Mouse (Mus musculus): ENCODE data around the gene Arhgap9. TPM values are rescaled to one million over a fixed set of nuclear protein-coding genes. Genes with fewer than 3 reads are reported as not detected.
"Not testable (repeated sequence)": the region's sequence is repeated elsewhere in the genome, so short reads cannot be mapped to it uniquely, and the experiment has no call there.

Arhgap9 gene
- total RNA-seq, 2 experiments from 2014 or later = 0.46 to 0.83 TPM

DNA sequence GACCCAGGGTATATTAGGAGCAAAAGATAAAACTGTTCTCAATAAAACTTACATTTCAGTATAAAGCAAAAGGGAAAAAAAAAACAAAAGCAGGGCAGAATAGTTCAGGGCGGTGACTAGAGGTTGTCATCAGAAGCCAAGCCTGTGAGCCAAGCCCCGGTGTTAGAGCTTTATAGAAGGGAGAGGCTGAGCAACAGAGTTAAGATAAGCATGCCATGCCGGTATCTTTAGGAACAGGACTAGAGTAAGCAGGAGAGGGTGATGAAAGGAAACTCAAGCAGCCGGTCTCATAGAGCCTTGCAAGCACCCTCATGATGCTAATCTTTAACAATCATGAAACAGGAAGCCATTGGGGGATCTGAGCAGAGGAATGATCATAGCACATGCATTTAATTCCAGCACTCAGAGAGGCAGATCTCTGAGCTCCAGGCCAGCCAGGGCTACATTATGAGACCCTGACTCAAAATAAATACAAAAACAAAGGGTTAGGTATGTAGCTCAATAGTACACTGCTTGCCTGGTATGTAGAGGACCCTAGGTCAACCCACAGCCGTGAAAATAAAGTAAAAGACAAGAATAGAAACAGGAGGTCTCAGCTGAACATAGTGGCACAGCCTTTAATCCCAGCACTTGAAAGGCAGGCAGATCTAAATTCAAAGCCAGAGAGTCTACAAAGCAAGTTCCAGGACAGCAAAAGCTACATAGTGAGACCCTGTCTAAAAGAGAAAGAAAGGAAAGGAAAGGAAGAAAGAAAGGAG, 29.7 kb upstream of the Arhgap9 start:
- no peak for DNase-seq (ENCODE audit: low spot score)

DNA sequence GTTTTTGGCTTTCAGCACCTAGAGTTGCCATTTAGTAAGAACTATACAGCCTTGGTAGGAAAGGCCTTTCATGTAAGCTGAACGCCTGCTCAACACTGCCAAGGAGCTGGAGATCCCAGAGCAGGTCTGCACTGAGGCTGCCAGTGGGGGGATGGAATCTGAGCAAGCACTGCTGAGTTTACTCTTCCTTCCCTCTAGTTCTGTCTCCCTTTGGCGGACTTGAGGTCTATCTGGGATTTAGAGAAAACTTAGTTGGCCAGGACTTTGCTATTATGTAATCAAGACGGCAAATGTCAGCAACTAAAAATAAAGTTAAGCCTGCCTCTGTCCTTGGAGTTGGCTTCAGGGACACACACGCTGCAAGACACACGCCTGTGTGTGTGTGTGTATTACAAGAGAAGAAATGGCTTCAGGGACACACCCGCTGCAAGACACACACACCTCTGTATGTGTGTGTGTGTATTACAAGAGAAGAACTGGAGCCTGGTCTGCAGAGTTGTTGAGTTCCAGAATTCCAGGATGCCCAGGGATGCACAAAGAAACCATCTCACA, 28.7 kb upstream of the Arhgap9 start:
- peak; percentile 66 for DNase-seq (ENCODE audit: low spot score)

DNA sequence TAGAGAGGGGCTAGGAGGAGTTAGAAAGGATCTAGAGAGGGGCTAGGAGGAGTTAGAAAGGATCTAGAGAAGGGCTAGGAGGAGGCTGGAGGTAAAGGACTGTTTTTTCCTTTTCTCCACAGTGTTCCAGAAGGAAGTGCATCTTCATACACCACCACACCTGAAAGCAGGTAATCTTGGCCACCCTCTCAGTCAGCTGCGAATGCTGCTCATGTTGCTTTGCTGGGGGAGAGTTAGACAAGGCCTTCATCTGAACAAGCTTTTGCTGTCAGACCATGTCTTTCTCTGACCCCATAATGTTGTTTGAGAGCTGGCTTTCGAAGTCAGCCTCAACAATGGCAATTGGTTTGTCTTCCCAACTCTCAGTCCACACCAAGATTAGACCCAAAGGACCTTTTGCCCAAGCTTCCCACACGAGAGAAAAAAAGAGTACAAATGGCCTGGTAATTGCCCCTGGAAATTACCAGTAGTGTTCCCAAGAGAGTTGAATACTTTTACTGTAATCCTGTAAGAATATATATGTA, 28.1 kb upstream of the Arhgap9 start:
- no peak for DNase-seq (ENCODE audit: low spot score)

DNA sequence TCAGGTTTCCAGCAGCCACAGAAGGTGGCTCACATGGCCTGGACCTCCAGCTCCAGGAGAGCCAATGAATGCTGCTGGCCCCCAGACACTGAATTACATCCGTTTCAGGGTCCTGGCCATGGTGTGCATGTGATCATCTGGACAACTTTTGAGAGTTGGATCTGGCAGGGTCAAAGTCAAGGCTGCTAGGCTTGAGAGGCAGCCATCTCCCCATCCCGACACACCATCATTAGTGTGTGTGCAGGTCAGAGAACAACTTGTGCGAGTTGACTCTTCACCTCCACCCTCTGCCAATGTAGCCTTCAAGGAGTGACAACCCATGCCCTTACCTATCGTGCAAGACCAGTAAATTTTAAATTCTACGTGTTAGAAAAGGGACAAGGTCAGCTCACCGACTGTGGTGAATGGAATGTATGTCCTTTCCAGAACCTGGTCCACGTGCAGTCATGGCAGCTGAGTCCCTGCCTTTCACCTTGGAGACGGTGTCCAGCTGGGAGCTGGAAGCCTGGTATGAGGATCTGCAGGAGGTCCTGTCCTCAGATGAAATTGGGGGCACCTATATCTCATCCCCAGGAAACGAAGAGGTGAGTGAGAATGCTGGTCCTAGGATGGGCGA, 26.8 kb upstream of the Arhgap9 start:
- no peak for DNase-seq (ENCODE audit: low spot score)

DNA sequence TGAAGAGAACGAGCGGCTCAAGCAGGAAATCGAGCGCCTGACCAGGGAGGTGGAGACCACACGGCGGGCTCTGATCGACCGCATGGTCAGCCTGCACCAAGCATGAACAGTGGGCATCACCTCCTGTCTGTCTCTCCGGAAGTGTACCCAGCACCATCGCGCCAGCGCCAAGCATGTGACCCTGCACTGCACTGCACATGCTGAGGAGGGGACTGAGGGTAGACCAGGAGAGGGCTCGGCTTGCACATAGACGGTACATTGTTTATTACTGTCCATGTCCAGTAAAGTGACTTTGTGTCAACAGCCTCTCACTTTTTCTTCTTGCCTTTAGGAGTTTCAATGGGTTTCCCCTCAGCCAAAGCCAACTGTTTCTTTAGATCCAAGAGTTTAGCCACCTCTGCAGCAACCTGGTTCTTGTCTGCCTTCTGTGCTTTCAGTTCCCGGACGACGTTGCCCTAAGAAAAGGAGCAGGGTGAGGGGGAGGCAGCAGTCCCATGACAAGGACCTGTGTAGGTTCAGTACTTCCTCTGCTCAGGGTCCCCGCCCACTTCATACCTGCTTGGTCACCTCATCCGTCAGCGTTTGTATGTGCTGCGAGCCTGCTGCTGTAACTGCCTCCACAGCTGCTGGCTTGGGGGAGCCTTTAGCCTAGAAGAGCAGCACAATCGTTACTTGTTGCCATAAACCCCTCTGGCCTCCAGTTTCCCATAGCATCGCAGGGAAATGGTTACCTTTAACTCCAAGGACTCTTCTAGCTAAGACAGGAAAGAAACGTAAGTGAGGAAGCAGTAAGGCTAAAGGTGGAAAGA, 25.6 kb upstream of the Arhgap9 start:
- DNase-seq (ENCODE audit: low spot score) = no peak

DNA sequence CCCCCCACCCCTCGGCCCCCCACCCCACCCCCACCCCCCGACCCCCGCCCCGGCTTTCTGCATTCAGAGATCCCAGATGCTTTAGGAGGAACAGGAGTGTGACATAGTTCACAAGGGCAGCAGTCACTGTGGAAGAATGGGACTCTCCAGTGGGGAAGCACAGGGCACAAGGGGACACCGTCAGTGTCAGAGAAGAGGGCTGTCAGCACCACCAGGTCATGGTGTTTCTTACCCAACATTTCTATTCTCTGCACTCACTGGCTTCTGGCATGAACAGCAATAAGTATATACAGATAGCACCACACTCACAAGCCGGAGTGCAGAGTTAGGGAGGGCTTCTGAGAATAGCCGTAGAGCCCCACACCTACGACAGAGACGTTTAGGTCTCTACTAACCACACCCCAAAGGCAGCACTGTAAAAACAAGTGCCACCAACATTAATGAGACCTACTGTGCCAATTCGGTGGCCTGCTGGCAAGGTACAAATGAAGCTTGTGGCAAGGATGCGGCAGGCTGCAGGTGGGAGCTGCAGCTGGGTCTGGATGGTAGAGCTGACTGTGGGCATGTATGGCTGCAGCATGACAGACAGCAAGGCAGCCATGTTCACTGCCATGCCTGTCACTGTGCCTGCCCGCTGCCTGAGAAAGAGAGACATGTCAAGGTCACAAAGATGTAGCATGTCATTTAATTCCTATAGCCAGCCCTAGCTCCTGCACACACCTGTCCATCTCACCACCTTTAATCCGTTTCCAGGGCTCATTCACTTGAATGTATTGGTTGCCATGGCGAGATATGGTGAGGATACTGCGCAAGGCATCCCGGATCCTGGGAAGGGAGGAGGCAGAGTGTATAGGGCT, 24.5 kb upstream of the Arhgap9 start:
- DNase-seq (ENCODE audit: low spot score) = no peak

DNA sequence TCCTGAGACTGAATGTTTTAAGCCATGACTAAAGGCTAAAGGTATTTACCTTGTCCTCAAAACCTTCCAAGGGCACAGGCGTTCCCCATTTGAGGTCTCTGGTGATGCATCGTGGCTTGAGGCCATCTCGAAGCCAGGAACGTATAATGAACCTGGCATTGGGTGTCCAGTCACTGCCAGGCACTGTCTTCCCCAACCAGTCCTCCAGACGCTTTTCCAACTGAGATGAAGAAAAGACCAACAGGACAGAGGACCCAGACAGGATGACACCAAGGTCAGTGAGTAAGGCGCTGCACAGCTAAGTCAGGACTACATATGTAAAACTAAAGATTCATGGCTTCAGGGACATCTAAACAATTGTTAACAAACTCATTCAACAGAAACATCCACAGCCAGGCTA, 21.4 kb upstream of the Arhgap9 start:
- no peak for DNase-seq (ENCODE audit: low spot score)

DNA sequence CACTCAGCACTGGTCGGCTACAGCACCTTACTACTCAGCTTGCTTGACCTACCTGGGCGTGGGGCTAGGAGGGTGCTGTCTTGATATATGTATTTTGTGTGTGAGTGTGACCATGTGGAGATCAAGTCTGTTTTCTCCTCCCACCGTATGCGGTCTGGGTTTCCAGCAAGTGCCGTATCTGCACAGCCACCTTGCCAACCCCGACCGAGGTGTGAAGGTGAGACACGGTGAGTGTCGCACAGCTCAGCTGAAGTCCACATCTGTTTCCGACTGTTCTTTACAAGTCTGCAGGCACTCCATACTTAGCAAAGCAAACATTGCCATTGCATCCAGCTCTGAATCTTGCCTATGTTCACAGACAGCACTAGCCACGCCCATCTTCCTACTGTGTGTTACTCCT, 18.6 kb upstream of the Arhgap9 start:
- DNase-seq (ENCODE audit: low spot score) = no peak

DNA sequence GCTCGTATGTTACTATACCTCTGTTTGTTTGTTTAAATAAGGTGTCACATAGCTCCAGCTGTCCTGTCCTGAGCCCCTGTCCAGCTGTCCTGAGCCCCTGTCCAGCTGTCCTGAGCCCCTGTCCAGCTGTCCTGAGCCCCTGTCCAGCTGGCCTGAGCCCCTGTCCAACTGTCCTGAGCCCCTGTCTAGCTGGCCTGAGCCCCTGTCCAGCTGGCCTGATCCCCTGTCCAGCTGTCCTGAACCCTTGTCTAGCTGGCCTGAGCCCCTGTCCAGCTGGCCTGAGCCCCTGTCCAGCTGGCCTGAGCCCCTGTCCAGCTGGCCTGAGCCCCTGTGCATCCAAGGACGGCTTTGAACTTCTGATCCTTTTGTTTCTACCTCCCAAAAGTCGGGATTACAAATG, 12.6 kb upstream of the Arhgap9 start:
- DNase-seq (ENCODE audit: low spot score) = not testable (repeated sequence)

DNA sequence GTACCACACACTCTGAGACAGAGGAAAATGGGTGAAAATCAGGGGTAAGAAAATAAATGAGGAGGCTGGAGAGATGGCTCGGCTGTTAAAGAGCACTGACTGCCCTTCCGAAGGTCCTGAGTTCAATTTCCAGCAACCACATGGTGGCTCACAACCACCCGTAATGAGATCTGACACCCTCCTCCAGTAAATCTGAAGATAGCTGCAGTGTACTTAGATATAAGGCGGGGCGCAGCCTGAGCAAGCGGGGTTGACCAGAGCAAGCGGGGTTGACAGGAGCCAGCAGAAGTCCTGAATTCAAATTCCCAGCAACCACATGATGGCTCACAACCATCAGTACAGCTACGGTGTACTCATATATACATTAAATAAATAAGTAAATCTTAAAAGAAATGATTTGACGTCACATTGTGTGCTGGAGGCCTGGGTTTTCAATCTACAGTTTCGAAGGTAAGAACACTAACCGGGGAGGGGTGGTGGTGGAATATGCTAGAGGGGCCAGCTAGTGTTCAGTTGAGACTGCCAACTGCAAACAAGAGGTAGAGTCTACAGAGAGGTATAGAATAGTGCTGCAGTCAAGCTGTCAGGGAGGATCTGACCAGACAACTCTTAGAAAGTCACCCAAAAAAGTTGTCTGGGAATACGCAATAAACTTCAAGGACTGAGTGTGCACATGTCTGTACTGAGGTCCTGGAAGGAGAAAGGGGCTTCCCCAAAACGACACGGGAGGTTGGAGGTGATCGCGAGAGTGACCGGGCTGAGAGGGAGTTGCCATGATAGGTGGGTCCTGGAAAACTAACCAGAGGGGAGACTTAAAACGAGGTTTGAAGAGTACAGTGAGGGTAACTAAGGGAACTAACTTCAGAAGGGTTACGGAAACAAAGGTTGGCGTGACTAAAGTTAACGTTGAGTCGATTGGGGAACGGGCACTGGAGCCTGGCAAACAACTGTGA, 11.0 kb upstream of the Arhgap9 start:
- DNase-seq (ENCODE audit: low spot score) = no peak

DNA sequence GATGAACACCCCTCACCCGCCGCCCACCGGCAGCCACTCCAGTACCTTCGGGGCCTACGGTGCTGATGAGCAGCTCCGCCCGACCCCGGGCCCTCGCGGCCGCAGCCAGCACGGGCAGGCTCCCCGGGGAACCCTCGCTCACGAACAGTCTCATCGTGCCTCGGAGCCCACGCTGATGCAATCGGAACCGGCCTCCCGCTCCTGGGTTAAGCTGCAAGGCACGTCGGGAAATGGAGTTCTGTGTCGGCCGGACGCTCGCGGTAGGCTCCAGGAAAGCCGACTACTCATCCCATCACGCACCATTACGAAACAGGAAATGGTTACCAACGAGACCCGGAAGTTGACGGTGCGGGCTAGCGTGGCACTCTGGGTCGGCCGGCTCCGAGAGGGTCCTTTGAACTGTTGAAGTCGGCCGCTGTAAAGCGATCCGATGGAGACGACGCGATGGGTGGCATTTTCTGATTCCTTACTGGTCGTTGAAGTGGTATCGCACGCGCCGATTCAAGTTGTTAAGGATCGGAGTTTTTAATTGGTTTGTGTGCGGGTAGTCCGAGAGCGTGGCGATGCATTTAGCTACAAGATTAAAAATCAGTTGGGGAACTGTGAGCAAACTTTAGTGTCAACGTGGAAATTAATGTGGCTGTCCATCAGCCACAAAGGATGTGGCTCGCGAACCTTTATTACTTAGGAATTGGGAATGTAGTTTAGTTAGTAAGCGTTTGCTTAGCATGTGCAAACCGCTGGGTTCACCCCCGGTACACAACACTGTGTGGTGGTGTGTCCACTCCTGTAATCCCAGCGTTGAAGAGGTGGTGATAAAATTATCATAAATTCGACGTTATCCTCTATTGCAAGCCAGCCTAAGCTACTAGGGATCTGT, 10.0 kb upstream of the Arhgap9 start, which contains the start of gene Mars:
Gene Mars (minus strand): TSS at position 311 of the 880 bp plus-strand sequence.
- DNase-seq (ENCODE audit: low spot score) = peak; percentile 96

DNA sequence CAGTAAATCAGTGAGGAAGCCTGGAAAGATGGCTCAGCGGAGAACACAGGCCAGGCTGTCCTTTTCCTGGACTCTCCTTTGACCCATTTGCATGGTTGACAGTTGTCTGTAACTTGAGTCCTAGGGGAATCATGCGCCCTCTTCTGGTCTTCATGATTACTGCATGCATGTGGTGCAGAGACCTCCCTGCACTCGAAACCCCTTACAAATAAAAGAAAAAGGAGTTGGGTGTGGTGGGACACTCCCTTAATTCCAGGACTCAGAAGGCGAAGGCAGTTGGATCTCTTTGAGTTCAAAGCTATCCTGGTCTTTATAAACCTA, 9.4 kb upstream of the Arhgap9 start:
- DNase-seq (ENCODE audit: low spot score) = peak; percentile 90

DNA sequence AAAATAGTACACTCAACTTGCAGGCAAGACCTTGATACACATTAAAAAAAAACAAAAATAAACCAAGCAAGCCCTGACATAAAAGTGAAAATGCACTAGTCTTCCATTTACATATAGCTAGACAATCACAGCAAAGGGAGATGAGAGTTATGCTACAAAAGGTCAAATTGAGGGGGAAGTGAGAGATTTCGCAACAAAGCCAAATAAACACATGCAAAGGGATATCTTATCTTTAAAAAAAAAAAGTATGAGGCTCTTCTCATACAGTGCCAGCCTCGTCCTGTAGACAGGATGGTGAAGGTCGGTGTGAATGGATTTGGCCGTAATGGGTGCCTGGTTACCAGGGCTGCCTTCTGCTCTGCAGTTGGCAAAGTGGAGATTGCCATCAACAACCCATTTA, 8.9 kb upstream of the Arhgap9 start:
- no peak for DNase-seq (ENCODE audit: low spot score)

DNA sequence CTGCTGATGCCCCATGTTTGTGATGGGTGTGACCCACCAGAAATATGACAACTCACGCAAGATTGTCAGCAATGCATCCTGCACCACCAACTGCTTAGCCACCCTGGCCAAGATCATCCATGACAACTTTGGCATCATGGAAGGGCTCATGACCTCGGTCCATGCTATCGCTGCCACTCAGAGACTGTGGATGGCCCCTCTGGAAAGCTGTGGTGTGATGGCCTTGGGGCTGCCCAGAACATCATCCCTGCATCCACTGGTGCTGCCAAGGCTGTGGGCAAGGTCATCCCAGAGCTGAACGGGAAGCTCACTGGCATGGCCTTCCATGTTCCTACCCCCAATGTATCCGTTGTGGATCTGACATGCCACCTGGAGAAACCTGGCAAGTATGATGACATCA, 8.2 kb upstream of the Arhgap9 start:
- not testable (repeated sequence) for DNase-seq (ENCODE audit: low spot score)

DNA sequence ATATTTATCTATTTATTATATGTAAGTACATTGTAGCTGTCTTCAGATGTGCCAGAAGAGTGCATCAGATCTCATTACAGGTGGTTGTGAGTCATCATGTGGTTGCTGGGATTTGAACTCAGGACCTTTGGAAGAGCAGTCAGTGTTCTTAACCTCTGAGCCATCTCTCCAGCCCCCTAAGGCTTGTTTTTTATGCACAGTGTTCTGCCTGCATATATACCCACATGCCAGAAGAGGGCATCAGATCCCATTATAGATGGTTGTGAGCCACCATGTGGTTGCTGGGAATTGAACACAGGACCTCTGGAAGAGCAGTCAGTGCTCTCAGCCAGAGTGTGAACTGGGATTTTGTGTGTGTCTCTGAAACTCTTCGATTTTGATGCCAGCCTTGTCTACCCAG, 6.8 kb upstream of the Arhgap9 start:
- not testable (repeated sequence) for DNase-seq (ENCODE audit: low spot score)

DNA sequence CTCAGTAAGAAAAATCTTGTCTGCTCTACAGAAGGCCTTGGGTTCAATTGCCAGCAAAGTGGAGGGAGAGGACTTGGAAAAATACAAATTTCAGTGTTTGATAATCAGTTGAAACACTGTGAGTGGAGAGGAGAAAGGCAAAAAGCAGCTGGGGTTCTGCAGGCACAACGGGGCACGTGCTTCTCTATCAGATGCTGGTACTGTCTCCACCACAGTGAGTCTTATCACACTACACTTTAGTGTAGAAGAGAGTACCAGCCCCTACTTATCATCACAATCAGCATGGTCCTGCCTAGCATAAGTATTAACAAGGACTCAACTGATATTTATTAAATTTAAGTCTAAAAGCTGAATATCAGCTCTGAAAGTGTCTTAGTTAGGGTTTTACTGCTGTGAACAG, 4.5 kb upstream of the Arhgap9 start:
- no peak for DNase-seq (ENCODE audit: low spot score)

DNA sequence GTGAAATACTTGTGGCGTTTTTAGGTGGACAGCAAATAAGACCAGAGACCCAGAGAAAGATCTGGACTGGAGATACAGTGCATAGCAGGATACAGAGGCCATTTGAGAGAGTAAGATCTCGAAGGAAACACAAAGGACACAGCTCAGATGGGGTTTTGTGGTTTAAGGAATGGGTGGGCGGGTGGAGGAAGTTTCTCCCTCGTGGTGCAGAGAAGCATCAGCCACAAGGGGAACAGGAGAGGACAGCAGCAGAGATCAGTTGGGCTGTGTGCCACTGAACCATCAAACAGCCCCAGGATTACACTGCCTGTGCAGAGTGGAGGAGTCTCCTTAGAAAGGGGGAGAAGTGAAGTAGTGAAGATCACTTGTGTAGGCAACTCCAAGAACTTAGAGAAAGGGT, 3.8 kb upstream of the Arhgap9 start:
- no peak for DNase-seq (ENCODE audit: low spot score)

DNA sequence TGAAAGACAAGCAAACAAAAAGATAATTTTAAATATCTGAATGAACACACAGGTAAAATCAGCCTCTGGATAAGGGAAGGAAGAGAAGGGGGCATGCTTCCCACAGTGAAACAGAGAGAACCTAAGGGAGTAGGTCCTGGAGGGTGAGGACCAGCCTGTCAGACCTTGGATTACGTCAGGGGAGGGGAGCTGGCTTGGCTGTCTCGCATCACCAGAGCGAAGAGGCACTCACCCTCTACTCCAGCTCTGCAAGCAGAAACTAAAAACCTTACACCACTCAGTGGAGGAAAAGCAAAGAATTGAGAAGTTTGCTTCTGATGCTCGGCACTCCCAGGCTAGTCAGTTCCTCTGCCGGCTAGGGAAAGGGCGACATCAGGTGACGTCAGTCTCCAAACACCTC, 1.8 kb upstream of the Arhgap9 start:
- DNase-seq (ENCODE audit: low spot score) = no peak

DNA sequence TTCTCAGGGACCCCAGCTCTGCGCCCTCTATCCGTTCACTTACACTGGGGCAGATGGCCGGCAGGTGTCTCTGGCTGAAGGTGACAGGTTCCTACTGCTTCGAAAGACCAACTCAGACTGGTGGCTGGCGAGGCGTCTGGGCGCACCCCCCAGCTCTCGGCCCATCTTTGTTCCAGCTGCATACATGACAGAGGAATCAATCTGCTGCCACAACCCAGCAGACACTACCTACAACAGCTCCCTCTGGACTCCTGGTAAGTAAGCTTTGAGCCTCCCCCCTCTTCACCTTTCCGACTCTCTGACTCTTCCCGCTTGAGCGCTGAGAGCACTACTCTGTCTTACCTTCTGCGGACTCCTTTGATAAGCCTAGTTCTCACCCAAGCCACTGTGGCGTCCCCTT, 414 bp downstream of the Arhgap9 start:
- DNase-seq (ENCODE audit: low spot score) = no peak

All from gastrocnemius, adult 18-20 months (tissue).